Mouse (Mus musculus): Measurements from ENCODE around the gene Stox2. TPM values are rescaled to one million over a fixed set of nuclear protein-coding genes. Genes with fewer than 3 reads are reported as not detected.

Gene Stox2
- total RNA-seq, 2 experiments from 2014 or later = 11.4 to 14.3 TPM

- DNase-seq = peak; percentile 67 to 72
These were observed 203.8 kb downstream of the Stox2 start for GRCm38 (mm10) chr8:47242207-47243004.

DNA sequence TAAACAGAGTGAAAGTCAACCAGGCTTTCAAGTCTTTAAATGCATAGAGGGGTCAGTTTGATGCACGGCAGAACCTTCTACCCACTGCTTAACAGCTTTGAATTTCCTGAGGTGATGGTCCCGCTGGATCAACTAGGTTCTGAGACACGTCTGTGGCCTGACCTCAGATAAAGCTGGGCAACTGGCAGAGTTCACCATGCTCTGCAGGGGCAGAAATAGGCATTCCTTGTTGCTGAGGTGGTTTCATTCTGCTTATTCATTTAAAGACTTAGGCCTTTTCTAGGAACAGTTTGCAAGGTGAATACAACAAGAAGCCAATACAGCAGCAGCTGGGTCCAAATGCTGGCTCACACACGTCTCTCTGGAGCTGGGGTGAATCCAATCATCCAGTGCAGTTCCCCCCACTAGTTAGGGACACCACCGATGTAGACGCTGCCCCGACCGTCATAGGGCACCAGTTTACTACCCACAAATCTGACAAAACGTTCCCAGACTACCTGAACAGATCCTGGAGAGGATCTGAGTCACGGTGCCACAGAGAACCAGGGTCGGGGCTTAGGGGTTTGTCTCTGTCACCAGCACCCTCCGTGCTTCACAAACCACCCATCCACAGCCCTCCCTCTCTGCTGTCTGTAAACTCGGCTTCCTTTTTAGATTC, 204.6 kb downstream of the Stox2 start:
- no peak for DNase-seq

DNA sequence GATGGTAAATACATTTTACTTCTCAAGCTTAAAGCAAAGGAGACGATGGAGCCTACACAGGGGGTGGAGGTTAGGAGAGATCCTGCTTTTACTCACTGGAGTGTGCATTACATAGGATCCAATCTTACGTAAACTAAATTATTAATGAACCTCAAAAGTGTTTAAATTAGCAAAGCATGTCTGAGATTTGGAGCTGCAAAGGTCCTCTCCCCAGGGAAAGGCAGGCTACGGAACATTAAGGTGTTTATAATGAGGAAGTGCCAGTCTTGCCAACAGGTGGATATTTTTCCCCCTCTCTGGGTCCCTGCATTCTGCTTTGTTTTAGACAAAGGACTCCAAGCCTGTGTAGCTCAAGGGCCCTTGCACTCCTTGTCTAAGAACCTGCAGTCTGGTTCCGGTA, 205.3 kb downstream of the Stox2 start:
- no peak for DNase-seq

DNA sequence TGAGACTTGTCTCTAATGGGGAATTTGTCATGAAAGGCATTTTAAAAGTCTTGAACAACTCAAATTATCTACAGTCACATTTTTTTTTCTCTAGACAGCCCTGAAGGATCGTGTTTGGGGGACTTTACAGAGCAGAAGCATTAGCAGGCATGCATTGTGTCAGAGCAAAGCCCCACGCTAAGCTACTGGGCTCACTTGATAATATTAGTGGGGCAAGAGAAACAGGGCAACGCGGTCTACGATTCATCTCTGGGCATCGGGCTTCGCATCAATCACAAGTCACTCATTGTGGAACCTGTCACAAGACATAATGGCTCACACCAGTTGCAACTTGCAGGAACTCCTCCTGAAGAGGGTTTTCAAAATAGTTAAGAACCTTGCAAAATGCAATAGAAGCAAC, 205.9 kb downstream of the Stox2 start:
- no peak for DNase-seq

- DNase-seq = no peak
These were observed 214.1 kb downstream of the Stox2 start for GRCm38 (mm10) chr8:47232081-47232480.

DNA sequence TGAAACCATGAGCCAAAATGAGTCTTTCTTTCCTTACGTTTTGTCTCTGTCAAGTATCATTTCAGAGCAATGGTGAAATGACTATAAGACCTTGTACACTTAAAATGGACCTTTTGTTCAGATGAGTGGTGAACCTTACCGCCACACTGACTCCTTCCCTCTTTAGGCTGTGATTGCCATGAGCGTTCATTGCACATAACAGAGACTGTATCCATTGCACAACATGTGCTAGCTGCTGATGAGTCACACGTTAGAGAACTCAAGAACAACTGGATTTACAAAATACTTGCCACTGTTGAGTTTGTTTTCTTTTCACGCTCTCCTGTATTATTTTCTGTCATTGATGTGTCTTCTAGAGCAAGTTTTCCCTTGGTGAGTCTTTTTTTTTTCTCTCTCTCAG, 216.1 kb downstream of the Stox2 start:
- DNase-seq = no peak

DNA sequence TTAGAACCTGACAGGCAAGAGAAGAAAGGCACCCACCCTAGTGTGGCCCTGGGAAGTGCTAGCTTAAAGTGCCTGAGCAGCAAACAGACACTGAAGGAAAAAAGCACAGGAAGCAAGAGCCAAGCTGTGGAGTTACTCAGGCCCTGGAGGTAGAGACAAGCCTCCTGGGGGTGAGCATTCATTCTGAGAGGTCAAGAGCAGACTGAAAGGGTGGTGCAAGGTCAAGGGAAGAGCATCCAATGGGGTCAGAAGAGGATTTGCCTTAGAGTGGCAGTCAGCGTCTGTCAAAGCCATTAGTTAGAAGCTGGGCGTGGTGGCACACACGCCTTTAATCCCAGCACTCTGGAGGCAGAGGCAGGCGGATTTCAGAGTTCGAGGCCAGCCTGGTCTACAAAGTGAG, 224.3 kb downstream of the Stox2 start:
- no peak for DNase-seq

DNA sequence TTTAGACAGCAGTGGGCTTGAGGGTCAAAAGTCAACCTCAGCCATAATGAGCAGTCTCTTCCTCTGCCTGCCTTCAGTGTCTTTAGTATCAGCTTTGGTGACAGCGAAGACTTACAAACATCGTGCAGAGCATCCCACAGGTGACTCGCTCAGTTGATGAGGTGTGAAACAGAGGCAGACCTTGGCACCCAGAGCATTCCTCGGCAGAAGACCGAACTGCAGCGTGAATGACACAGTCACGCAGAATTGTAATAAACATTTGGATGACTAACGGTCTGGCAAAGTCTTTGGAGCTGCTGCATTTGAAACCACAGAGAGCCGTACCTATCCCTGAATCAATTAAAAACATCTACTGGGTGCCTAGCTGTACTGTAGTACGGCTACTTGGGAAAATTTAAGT, 225.0 kb downstream of the Stox2 start:
- DNase-seq = no peak

DNA sequence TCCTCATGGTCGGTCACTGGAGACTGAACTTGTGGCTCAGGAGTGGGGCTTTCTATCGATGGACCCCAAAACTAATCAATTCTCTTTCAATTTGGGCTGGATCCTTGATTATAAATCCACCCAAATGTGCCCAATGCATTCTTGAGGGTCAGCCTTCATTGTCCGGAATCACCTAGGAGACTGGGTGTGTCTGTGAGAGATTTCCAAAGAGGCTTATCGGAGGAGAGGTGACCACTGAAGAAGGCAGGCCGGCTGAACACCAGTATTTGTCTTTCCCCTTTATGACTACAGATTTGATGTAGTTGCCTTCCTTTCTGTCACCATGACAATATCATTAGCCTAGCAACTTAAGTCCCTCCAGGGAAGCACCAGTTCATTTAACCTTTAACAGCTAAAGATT, 225.8 kb downstream of the Stox2 start:
- DNase-seq = no peak

- DNase-seq = peak; percentile 48 to 66
These were observed 227.6 kb downstream of the Stox2 start for GRCm38 (mm10) chr8:47218536-47218935.

- no peak for DNase-seq
These were observed 228.1 kb downstream of the Stox2 start for GRCm38 (mm10) chr8:47218021-47218420.

GRCm38 (mm10) chr8:47212124-47212523, 234.0 kb downstream of the Stox2 start:
- DNase-seq = no peak

DNA sequence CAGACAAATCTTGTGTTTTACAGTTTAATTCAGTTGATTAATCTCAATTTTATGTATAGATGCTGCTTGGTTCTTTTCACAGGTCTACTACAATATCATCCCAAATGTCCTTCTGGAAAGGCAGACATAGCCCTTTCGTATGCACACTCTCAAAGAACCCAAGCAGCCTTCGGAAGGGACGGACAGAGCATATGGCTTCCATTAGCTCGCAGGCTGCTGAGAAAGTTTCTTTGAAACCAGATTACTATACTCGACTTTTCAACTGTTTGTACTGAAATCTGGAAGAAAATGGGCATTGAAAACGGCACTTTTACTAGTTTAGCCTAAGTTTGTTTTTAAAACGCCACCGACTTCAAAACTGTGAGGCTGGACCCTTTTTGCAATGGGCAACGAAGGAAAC, 234.9 kb downstream of the Stox2 start:
- DNase-seq = no peak

- DNase-seq = no peak
These were observed 237.9 kb downstream of the Stox2 start for GRCm38 (mm10) chr8:47208246-47208645.

GRCm38 (mm10) chr8:47206640-47207237, 239.4 kb downstream of the Stox2 start:
- DNase-seq = no peak

DNA sequence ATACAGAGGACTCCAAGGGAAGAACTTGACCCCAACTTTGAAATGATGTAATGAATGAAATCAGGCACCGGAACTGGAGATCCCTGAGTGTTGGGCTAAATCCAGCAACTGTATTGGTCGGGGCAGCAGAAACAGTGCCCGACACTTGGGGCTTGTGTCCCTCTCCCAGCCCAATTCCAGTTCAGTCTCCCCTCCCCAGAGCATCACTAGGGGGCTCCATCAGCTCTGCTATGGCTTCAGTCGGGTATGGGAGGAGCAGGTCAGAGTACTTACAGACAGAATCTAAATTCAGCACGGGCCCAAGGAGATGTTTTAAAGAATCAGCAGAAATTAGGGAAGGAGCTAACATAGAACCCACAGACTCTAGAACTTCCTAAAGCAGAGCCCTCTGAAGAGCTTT, 240.7 kb downstream of the Stox2 start:
- DNase-seq = no peak

DNA sequence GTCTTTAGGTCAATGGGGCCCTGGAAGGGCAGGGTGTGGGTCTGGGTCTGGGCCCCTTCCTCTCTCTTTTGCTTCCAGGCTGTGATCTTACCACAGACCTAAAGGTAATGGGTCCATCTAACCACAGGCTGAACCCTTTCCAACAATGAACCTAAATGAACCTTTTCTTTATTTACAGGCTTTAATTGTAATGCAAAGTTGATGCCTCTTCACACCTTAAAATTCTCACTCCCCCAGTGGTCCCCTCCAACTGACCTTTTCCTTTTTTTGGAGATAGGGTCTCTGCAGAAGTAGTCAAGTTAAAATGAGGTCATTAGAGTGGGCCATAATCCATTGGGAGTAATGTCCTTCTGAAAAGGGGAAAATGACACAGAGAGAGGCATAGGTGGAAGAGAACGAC, 249.8 kb downstream of the Stox2 start:
- DNase-seq = no peak

- DNase-seq = no peak
These were observed 252.7 kb downstream of the Stox2 start for GRCm38 (mm10) chr8:47193321-47193996.

- peak in 1 of 2 experiments; percentile 27 for DNase-seq
These were observed 254.5 kb downstream of the Stox2 start for GRCm38 (mm10) chr8:47191444-47192365.

GRCm38 (mm10) chr8:47185396-47185795, 260.8 kb downstream of the Stox2 start:
- no peak for DNase-seq

- DNase-seq = no peak
These were observed 263.2 kb downstream of the Stox2 start for GRCm38 (mm10) chr8:47182771-47183558.
